Mouse (Mus musculus): ENCODE results near the gene Dis3l. TPM values are rescaled to one million over a fixed set of nuclear protein-coding genes. Genes with fewer than 3 reads are reported as not detected.
"Not testable (repeated sequence)": the region's sequence is repeated elsewhere in the genome, so short reads cannot be mapped to it uniquely, and the experiment has no call there.

Dis3l gene
- polyA plus RNA-seq, 1 experiment, result 13.6 TPM

DNA sequence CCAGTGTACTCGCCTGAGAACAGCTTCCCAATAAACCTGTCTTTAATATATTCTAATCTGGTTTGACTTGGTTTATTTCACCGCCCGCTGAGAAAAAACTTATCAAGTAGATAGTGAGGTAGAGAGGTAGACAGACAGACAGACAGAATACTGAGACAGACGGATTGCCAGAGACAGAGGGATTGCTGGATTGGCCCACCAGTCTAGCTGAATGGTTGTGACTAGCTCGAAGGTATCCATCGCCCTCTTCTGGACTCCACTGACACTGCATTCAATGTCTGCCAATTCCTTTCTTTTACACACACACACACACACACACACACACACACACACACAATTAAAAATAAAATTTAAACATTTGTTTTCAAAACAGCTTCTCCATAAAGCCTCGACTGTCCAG, 68.5 kb downstream of the Dis3l start:
- Histone ChIP-seq H3K4me1 (ENCODE audit: control insufficient read depth, insufficient read depth, low read length) (no peaks in the 10 kb centered on the region), H3K4me3 (ENCODE audit: insufficient read depth, low read depth, low read length) (no peak overlapping the region), H3K36me3 (ENCODE audit: control insufficient read depth, insufficient read depth, low read length) (no peaks in the 10 kb centered on the region), H3K27ac (ENCODE audit: insufficient read depth, low read depth, low read length) (no peak overlapping the region), H3K27me3 (replicated peaks; ENCODE audit: control insufficient read depth, insufficient read depth, low read length) (no peaks in the 10 kb centered on the region)
- DNase-seq, result peak; percentile 60
- TF ChIP-seq POLR2A (IDR thresholded peaks at IDR 0.05; ENCODE audit: low read depth, low read length), result no peak
- TF ChIP-seq CTCF (conservative IDR thresholded peaks at IDR 0.05; ENCODE audit: insufficient read depth, insufficient read length, low read depth, low read length), result peak; percentile 76
- 40% methylated on average over 7 of the region's 7 CpGs for WGBS

DNA sequence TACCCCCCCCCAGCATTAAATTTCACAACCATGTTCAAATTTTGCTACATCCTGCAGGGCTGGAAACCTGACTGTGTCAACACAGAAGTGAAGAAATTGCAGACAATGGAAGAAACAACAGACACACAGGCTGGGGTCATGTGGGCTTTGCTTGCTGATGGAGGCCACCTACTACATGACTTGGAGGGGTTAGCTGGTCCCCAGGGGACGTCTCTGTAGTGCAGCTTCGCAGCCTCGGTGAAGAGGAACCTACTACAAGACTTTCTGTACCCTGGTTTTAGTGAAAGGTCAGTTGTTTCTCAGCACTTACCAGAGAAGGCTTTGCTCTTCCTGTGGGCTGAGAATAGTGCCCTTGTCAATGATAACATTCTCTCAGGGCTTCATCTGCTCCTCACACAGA, 69.8 kb downstream of the Dis3l start:
- H3K27ac ChIP-seq (ENCODE audit: insufficient read depth, low read depth, low read length), result no peak overlapping the region
- H3K4me3 ChIP-seq (ENCODE audit: insufficient read depth, low read depth, low read length), result no peak overlapping the region
- WGBS, result 62% methylated on average over 3 of the region's 3 CpGs
- TF ChIP-seq POLR2A (IDR thresholded peaks at IDR 0.05; ENCODE audit: low read depth, low read length) (no peak), CTCF (conservative IDR thresholded peaks at IDR 0.05; ENCODE audit: insufficient read depth, insufficient read length, low read depth, low read length) (no peak)
- no peaks in the 10 kb centered on the region for H3K27me3 ChIP-seq (replicated peaks; ENCODE audit: control insufficient read depth, insufficient read depth, low read length)
- DNase-seq, result no peak
- no peaks in the 10 kb centered on the region for H3K36me3 ChIP-seq (ENCODE audit: control insufficient read depth, insufficient read depth, low read length)
- no peaks in the 10 kb centered on the region for H3K4me1 ChIP-seq (ENCODE audit: control insufficient read depth, insufficient read depth, low read length)

- WGBS, result 94% methylated on average over 8 of the region's 8 CpGs
- not testable (repeated sequence) for DNase-seq; H3K36me3 ChIP-seq (ENCODE audit: control insufficient read depth, insufficient read depth, low read length); H3K27me3 ChIP-seq (replicated peaks; ENCODE audit: control insufficient read depth, insufficient read depth, low read length); H3K4me1 ChIP-seq (ENCODE audit: control insufficient read depth, insufficient read depth, low read length); H3K4me3 ChIP-seq (ENCODE audit: insufficient read depth, low read depth, low read length); H3K27ac ChIP-seq (ENCODE audit: insufficient read depth, low read depth, low read length)
These were observed 72.3 kb downstream of the Dis3l start for GRCm38 (mm10) chr9:64268836-64269235.

DNA sequence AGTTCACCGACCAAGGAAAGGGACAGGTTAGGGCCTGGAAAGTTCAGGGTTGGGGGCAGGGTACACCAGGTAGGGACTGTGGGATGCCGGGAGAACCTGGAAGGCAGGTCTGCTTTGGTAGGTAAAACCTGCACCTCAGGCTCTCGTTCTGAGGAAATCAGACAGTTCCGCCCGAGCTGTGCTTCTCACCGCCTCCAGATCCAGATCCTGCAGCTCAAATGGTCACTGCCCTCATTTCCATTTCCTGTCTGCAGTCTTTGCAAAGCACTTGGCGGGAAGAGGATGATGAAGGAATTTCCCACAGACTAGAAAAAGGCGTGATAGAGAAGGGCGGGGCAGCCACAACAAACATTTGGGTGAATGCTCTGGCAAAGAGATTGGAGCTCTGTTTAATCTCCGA, 72.9 kb downstream of the Dis3l start:
- Histone ChIP-seq H3K27me3 (replicated peaks; ENCODE audit: control insufficient read depth, insufficient read depth, low read length) (no peaks in the 10 kb centered on the region), H3K4me1 (ENCODE audit: control insufficient read depth, insufficient read depth, low read length) (no peaks in the 10 kb centered on the region), H3K36me3 (ENCODE audit: control insufficient read depth, insufficient read depth, low read length) (no peaks in the 10 kb centered on the region), H3K4me3 (ENCODE audit: insufficient read depth, low read depth, low read length) (no peak overlapping the region), H3K27ac (ENCODE audit: insufficient read depth, low read depth, low read length) (no peak overlapping the region)
- no peak for DNase-seq
- TF ChIP-seq POLR2A (IDR thresholded peaks at IDR 0.05; ENCODE audit: low read depth, low read length) (no peak), CTCF (conservative IDR thresholded peaks at IDR 0.05; ENCODE audit: insufficient read depth, insufficient read length, low read depth, low read length) (no peak)
- 69% methylated on average over 10 of the region's 10 CpGs for WGBS

GRCm38 (mm10) chr9:64267231-64267630, 73.9 kb downstream of the Dis3l start:
- no peak for TF ChIP-seq CTCF (conservative IDR thresholded peaks at IDR 0.05; ENCODE audit: insufficient read depth, insufficient read length, low read depth, low read length)
- Histone ChIP-seq H3K4me1 (ENCODE audit: control insufficient read depth, insufficient read depth, low read length) (no peaks in the 10 kb centered on the region), H3K36me3 (ENCODE audit: control insufficient read depth, insufficient read depth, low read length) (no peaks in the 10 kb centered on the region), H3K27ac (ENCODE audit: insufficient read depth, low read depth, low read length) (no peak overlapping the region), H3K27me3 (replicated peaks; ENCODE audit: control insufficient read depth, insufficient read depth, low read length) (no peaks in the 10 kb centered on the region), H3K4me3 (ENCODE audit: insufficient read depth, low read depth, low read length) (no peak overlapping the region)
- 66% methylated on average over 1 of the region's 1 CpGs for WGBS
- DNase-seq, result no peak

DNA sequence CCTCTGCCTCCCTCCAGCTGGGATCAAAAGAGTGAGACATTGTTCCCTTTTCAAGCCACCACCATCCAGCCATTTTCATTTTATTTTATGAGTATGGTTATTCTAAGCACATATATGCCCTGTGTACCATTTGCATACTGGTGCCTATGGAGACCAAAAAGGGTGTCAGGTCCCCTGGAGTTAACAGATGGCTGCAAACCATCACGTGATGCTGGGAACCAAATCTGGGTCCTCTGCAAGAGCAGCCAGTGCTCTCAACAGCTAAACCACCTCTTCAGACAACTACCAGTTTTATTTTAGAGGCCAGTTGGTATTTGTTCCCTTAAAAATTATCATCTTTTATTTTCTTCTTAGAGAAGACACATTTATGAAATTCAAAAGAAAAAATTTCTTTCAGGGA, 76.3 kb downstream of the Dis3l start:
- Histone ChIP-seq H3K4me3 (ENCODE audit: insufficient read depth, low read depth, low read length) (no peak overlapping the region), H3K27ac (ENCODE audit: insufficient read depth, low read depth, low read length) (no peak overlapping the region), H3K36me3 (ENCODE audit: control insufficient read depth, insufficient read depth, low read length) (no peaks in the 10 kb centered on the region), H3K27me3 (replicated peaks; ENCODE audit: control insufficient read depth, insufficient read depth, low read length) (no peaks in the 10 kb centered on the region), H3K4me1 (ENCODE audit: control insufficient read depth, insufficient read depth, low read length) (no peaks in the 10 kb centered on the region)
- DNase-seq, result no peak
- TF ChIP-seq CTCF (conservative IDR thresholded peaks at IDR 0.05; ENCODE audit: insufficient read depth, insufficient read length, low read depth, low read length), result no peak
- no peak for TF ChIP-seq POLR2A (IDR thresholded peaks at IDR 0.05; ENCODE audit: low read depth, low read length)
- WGBS, result 35% methylated on average over 1 of the region's 1 CpGs

GRCm38 (mm10) chr9:64261023-64261422, 80.1 kb downstream of the Dis3l start:
- TF ChIP-seq CTCF (conservative IDR thresholded peaks at IDR 0.05; ENCODE audit: insufficient read depth, insufficient read length, low read depth, low read length) (no peak), POLR2A (IDR thresholded peaks at IDR 0.05; ENCODE audit: low read depth, low read length) (no peak)
- WGBS, result 86% methylated on average over 4 of the region's 4 CpGs

DNA sequence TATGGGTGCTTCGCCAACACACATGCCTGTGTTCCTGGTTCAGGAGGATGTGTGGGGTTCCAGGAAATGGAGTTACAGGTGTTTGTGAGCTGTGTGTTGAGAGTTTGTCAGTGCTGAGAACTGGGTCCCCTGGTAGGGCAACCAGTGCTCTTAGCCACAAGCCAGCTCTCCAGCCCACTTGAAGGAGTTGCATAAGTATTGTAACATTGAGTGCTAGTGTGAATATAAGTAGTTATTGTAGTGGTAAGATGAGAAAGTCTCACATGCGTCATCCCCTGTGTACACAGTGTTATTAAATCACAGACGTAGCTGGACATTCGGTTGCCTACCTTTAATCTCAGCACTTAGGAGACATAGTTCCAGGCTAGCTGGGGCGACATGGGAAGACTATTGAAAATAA, 81.2 kb downstream of the Dis3l start:
- TF ChIP-seq CTCF (conservative IDR thresholded peaks at IDR 0.05; ENCODE audit: insufficient read depth, insufficient read length, low read depth, low read length), result no peak
- TF ChIP-seq POLR2A (IDR thresholded peaks at IDR 0.05; ENCODE audit: low read depth, low read length), result no peak
- DNase-seq, result no peak
- Histone ChIP-seq H3K27ac (ENCODE audit: insufficient read depth, low read depth, low read length) (no peak overlapping the region), H3K4me3 (ENCODE audit: insufficient read depth, low read depth, low read length) (no peak overlapping the region), H3K36me3 (ENCODE audit: control insufficient read depth, insufficient read depth, low read length) (no peaks in the 10 kb centered on the region), H3K27me3 (replicated peaks; ENCODE audit: control insufficient read depth, insufficient read depth, low read length) (no peaks in the 10 kb centered on the region), H3K4me1 (ENCODE audit: control insufficient read depth, insufficient read depth, low read length) (no peaks in the 10 kb centered on the region)
- WGBS, result 88% methylated on average over 5 of the region's 5 CpGs

More at GRCm38 (mm10) chr9:64261023-64261422, 80.1 kb downstream of the Dis3l start:
- no peaks in the 10 kb centered on the region for H3K27me3 ChIP-seq (replicated peaks; ENCODE audit: control insufficient read depth, insufficient read depth, low read length)
- no peak overlapping the region for H3K4me3 ChIP-seq (ENCODE audit: insufficient read depth, low read depth, low read length)
- H3K4me1 ChIP-seq (ENCODE audit: control insufficient read depth, insufficient read depth, low read length), result no peaks in the 10 kb centered on the region
- H3K36me3 ChIP-seq (ENCODE audit: control insufficient read depth, insufficient read depth, low read length), result no peaks in the 10 kb centered on the region
- DNase-seq, result no peak
- H3K27ac ChIP-seq (ENCODE audit: insufficient read depth, low read depth, low read length), result no peak overlapping the region

Other genes starting within 250 kb of the Dis3l start
- gene Lctl, start 224.1 kb downstream of the Dis3l start, polyA plus RNA-seq (2012; rRNA removed), result 5.1 and 6.9 TPM in 2 replicates
- gene Zwilch, start 168.2 kb downstream of the Dis3l start, polyA plus RNA-seq (2012; rRNA removed), result 0.35 and 0.77 TPM in 2 replicates
- gene Rpl4, start 167.9 kb downstream of the Dis3l start, polyA plus RNA-seq (2012; rRNA removed), result 373 and 421 TPM in 2 replicates
- gene Snapc5, start 162.0 kb downstream of the Dis3l start, polyA plus RNA-seq (2012; rRNA removed), result 15.8 and 24.9 TPM in 2 replicates
- gene Uchl4, start 106.1 kb downstream of the Dis3l start, polyA plus RNA-seq (2012; rRNA removed), result 0.11 and 0.15 TPM in 2 replicates
- 40.8 and 46.3 TPM in 2 replicates for gene Map2k1, start 87.7 kb downstream of the Dis3l start, polyA plus RNA-seq (2012; rRNA removed)
- gene Tipin, start 59.7 kb downstream of the Dis3l start, polyA plus RNA-seq (2012; rRNA removed), result 3.2 and 5.5 TPM in 2 replicates
- 0.16 and 0.23 TPM in 2 replicates for gene Megf11, start 44.3 kb upstream of the Dis3l start, polyA plus RNA-seq (2012; rRNA removed)